Mouse (Mus musculus) midbrain, embryonic 10.5 days (tissue): Measurements from ENCODE around the gene Ypel2. TPM values are rescaled to one million over a fixed set of nuclear protein-coding genes. Genes with fewer than 3 reads are reported as not detected.

Source experiments
- DNase-seq: peaks from one replicate; pipeline ENCODE4 v3.0.0-alpha.2; 2017; ENCODE audit warnings: low spot score
- H3K27ac ChIP-seq: fragments of 300-500 bp; sonication (generic); replicated peaks from 2 replicates; pipeline ENCODE4 v1.5.1; 2016; ENCODE audit warnings: mild to moderate bottlenecking
- H3K27me3 ChIP-seq: fragments of 300-500 bp; sonication (generic); 2 replicates; pipeline ENCODE4 v1.6.1; 2016; ENCODE audit warnings: low read depth, mild to moderate bottlenecking; ENCODE audit not compliant: poor library complexity, severe bottlenecking
- H3K36me3 ChIP-seq: fragments of 300-500 bp; sonication (generic); 2 replicates; pipeline ENCODE4 v1.6.1; 2016; ENCODE audit warnings: mild to moderate bottlenecking, moderate library complexity
- H3K4me1 ChIP-seq: fragments of 300-500 bp; sonication (generic); 2 replicates; pipeline ENCODE4 v1.6.1; 2016
- H3K4me3 ChIP-seq: fragments of 300-500 bp; sonication (generic); 2 replicates; pipeline ENCODE4 v1.5.1; 2016; ENCODE audit warnings: mild to moderate bottlenecking, moderate library complexity
- H3K9me3 ChIP-seq: fragments of 300-500 bp; sonication (generic); replicated peaks from 2 replicates; pipeline ENCODE4 v1.6.1; 2016; ENCODE audit warnings: mild to moderate bottlenecking
- WGBS: fragments of 180-500 bp; shearing (Covaris S2); methylation state at CpG from one replicate; pipeline ENCODE4 v1.1.7; 2016; 5-methylcytosine and 5-hydroxymethylcytosine counted together
- polyA plus RNA-seq: library from polyadenylated mRNA; unstranded; fragments of >200 nt; fragmentation: Nextera tagmentation; extraction: Ambion mirVana; gene quantifications from 2 replicates; pipeline ENCODE4 v1.2.1, GENCODE M21; 2016

Gene Ypel2
- polyA plus RNA-seq, 1 experiment from 2014 or later = 3.0 TPM

DNA sequence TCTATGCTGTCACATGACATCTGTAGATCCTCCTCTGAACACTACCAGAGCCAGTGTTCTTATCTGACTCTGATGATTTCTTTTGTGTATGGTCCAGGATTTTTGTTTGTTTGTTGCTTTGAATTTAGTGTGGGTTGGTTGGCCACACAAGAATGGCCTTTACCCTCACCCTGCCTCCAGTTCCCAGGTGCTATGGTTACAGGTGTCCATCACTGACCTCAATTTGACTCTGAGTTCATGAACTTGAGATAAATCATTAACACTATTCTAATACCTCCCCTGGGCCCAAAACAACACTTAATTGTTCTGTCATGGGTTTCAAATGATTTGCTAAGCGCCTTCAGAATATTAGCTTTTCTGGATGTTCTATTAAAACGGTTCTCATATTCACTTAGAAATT is 61.3 kb downstream of the Ypel2 start:
- Histone ChIP-seq H3K27me3 (no peaks in the 10 kb centered on the region), H3K36me3 (no peaks in the 10 kb centered on the region), H3K27ac (no peak overlapping the region), H3K4me3 (no peak overlapping the region), H3K9me3 (no peaks in the 10 kb centered on the region), H3K4me1 (0 out of 2 replicates have a peak, but pooled peaks cover 6% of the 10 kb centered on the region)
- WGBS = 93% methylated on average over 2 of the region's 2 CpGs
- DNase-seq = no peak

- Histone ChIP-seq H3K27me3 (no peaks in the 10 kb centered on the region), H3K9me3 (no peaks in the 10 kb centered on the region), H3K27ac (no peak overlapping the region), H3K4me1 (0 out of 2 replicates have a peak, but pooled peaks cover 6% of the 10 kb centered on the region), H3K36me3 (no peaks in the 10 kb centered on the region), H3K4me3 (no peak overlapping the region)
- WGBS = 79% methylated on average over 10 of the region's 10 CpGs
- DNase-seq = no peak
Observed at GRCm38 (mm10) chr11:86930636-86931180, 62.8 kb downstream of the Ypel2 start.

- DNase-seq = no peak
- Histone ChIP-seq H3K36me3 (no peaks in the 10 kb centered on the region), H3K4me3 (no peak overlapping the region), H3K27ac (no peak overlapping the region), H3K27me3 (no peaks in the 10 kb centered on the region), H3K4me1 (0 out of 2 replicates have a peak, but pooled peaks cover 6% of the 10 kb centered on the region), H3K9me3 (no peaks in the 10 kb centered on the region)
Observed at GRCm38 (mm10) chr11:86929985-86930384, 63.5 kb downstream of the Ypel2 start.

GRCm38 (mm10) chr11:86929531-86929930 is 64.0 kb downstream of the Ypel2 start:
- no peaks in the 10 kb centered on the region for H3K9me3 ChIP-seq
- no peak overlapping the region for H3K27ac ChIP-seq

GRCm38 (mm10) chr11:86925085-86925638 is 68.3 kb downstream of the Ypel2 start:
- Histone ChIP-seq H3K4me3 (no peak overlapping the region), H3K9me3 (no peaks in the 10 kb centered on the region), H3K4me1 (peaks cover 6% of the 10 kb centered on the region), H3K27ac (no peak overlapping the region), H3K36me3 (no peaks in the 10 kb centered on the region), H3K27me3 (no peaks in the 10 kb centered on the region)
- 86% methylated on average over 9 of the region's 9 CpGs for WGBS
- no peak for DNase-seq

More at GRCm38 (mm10) chr11:86929531-86929930, 64.0 kb downstream of the Ypel2 start:
- Histone ChIP-seq H3K4me3 (no peak overlapping the region), H3K4me1 (0 out of 2 replicates have a peak, but pooled peaks cover 6% of the 10 kb centered on the region), H3K27me3 (no peaks in the 10 kb centered on the region), H3K36me3 (no peaks in the 10 kb centered on the region)
- no peak for DNase-seq
- 84% methylated on average over 4 of the region's 4 CpGs for WGBS

DNA sequence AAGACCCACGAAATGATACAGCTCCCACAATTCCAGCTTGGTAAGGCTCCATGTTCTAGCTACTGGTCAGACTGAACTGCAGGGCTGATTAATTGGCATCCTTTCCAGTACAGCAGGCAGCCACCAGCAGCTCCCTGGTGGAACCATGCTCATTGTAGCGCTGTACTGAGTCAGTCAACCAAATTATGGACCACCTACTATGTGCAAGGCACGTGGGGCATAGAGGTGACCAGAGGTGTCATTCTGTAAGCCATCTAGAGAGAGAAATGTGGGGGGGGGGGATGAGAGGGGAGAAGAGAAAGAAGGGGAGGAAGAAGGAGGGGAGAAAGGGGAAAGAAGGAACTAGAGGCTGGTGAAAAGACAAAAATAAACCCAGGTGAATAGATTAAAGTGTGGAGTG is 68.9 kb downstream of the Ypel2 start:
- no peak overlapping the region for H3K4me3 ChIP-seq
- H3K27ac ChIP-seq = no peak overlapping the region
- no peaks in the 10 kb centered on the region for H3K27me3 ChIP-seq
- no peak for DNase-seq
- no peaks in the 10 kb centered on the region for H3K9me3 ChIP-seq
- no peaks in the 10 kb centered on the region for H3K36me3 ChIP-seq
- 79% methylated on average over 3 of the region's 3 CpGs for WGBS
- H3K4me1 ChIP-seq = peaks cover 9% of the 10 kb centered on the region

DNA sequence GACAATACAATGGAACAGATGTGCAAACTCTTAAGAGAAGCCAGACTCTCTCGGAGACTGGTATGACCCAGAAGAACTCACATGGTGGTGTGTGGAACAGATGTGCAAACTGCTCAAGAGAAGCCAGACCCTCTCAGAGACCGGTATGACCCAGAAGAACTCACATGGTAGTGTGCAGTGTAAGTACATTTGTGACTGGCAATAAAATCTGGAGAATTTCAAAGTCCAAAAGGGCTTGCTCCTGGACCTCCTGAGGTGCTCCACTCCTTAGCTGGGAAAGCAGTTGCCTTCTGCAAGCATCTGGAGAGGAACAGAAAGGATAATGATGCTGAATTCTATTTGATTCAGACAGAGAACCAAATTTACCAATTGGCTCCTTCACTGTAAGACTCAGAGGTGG is 69.9 kb downstream of the Ypel2 start:
- Histone ChIP-seq H3K4me3 (no peak overlapping the region), H3K27me3 (no peaks in the 10 kb centered on the region), H3K9me3 (no peaks in the 10 kb centered on the region), H3K36me3 (no peaks in the 10 kb centered on the region), H3K4me1 (peaks cover 9% of the 10 kb centered on the region), H3K27ac (no peak overlapping the region)
- no peak for DNase-seq
- 67% methylated on average over 2 of the region's 2 CpGs for WGBS

DNA sequence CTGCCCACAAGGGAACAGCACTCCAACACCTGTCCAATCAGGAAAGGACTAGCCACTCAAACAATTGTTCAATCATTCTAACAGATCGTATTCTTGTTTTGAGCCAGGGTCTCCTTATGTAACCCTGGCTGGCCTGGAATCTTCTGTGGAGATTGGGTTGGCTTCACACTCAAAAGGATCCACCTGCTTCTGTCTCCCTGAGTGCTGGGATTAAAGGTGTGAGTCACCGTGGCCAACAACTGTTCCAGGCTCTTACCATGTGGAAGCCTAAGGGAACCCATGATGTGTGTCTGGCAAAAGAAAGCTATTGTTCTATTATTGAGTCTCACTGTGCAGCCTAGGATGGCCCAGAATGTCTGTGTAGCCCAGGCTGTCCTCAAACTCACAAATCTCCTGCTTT is 71.5 kb downstream of the Ypel2 start:
- Histone ChIP-seq H3K36me3 (no peaks in the 10 kb centered on the region), H3K4me1 (peaks cover 9% of the 10 kb centered on the region), H3K4me3 (no peak overlapping the region), H3K27ac (no peak overlapping the region), H3K9me3 (no peaks in the 10 kb centered on the region), H3K27me3 (no peaks in the 10 kb centered on the region)
- 93% methylated on average over 2 of the region's 2 CpGs for WGBS
- no peak for DNase-seq

GRCm38 (mm10) chr11:86921335-86921734 is 72.2 kb downstream of the Ypel2 start:
- H3K27ac ChIP-seq = no peak overlapping the region
- WGBS = 88% methylated on average over 6 of the region's 6 CpGs
- DNase-seq = no peak
- H3K4me3 ChIP-seq = no peak overlapping the region
- H3K27me3 ChIP-seq = no peaks in the 10 kb centered on the region
- H3K9me3 ChIP-seq = no peaks in the 10 kb centered on the region
- no peaks in the 10 kb centered on the region for H3K36me3 ChIP-seq
- H3K4me1 ChIP-seq = peaks cover 9% of the 10 kb centered on the region

- no peaks in the 10 kb centered on the region for H3K36me3 ChIP-seq
- no peak overlapping the region for H3K4me3 ChIP-seq
- no peaks in the 10 kb centered on the region for H3K9me3 ChIP-seq
- H3K27me3 ChIP-seq = no peaks in the 10 kb centered on the region
- DNase-seq = no peak
- peaks cover 9% of the 10 kb centered on the region for H3K4me1 ChIP-seq
- peak overlapping the region; percentile 14; the same call in 1 of the 2 replicates for H3K27ac ChIP-seq
- WGBS = 76% methylated on average over 20 of the region's 20 CpGs
Observed at GRCm38 (mm10) chr11:86920111-86921080, 73.1 kb downstream of the Ypel2 start.

GRCm38 (mm10) chr11:86919468-86919867 is 74.0 kb downstream of the Ypel2 start:
- no peak overlapping the region for H3K27ac ChIP-seq
- no peaks in the 10 kb centered on the region for H3K9me3 ChIP-seq
- DNase-seq = no peak
- 93% methylated on average over 7 of the region's 7 CpGs for WGBS
- no peak overlapping the region for H3K4me3 ChIP-seq
- no peaks in the 10 kb centered on the region for H3K36me3 ChIP-seq
- H3K27me3 ChIP-seq = no peaks in the 10 kb centered on the region
- H3K4me1 ChIP-seq = peaks cover 9% of the 10 kb centered on the region

GRCm38 (mm10) chr11:86917536-86917935 is 76.0 kb downstream of the Ypel2 start:
- no peak for DNase-seq
- Histone ChIP-seq H3K27ac (no peak overlapping the region), H3K4me3 (no peak overlapping the region), H3K36me3 (no peaks in the 10 kb centered on the region), H3K9me3 (no peaks in the 10 kb centered on the region), H3K4me1 (peaks cover 9% of the 10 kb centered on the region), H3K27me3 (no peaks in the 10 kb centered on the region)
- WGBS = 91% methylated on average over 2 of the region's 2 CpGs
